Mouse (Mus musculus) liver, adult 2 months (tissue): ENCODE data around the gene Fasl.

Source experiments
- CTCF ChIP-seq: fragments of 200-500 bp; IDR thresholded peaks from 2 replicates; pipeline ENCODE4 v1.5.1; 2011; ENCODE audit warnings: low read depth, low read length, control low read depth
- POLR2A ChIP-seq: fragments of 200-500 bp; IDR thresholded peaks from 2 replicates; pipeline ENCODE4 v1.6.1; 2011; ENCODE audit warnings: low read length, control low read depth; ENCODE audit not compliant: insufficient read depth; ENCODE audit errors: extremely low read depth

- TF ChIP-seq CTCF (no peak), POLR2A (no peak)
These were observed 53.5 kb downstream of the Fasl start for GRCm38 (mm10) chr1:161734741-161735211.
